Mouse (Mus musculus): ENCODE data around the gene Lcn9.

DNA sequence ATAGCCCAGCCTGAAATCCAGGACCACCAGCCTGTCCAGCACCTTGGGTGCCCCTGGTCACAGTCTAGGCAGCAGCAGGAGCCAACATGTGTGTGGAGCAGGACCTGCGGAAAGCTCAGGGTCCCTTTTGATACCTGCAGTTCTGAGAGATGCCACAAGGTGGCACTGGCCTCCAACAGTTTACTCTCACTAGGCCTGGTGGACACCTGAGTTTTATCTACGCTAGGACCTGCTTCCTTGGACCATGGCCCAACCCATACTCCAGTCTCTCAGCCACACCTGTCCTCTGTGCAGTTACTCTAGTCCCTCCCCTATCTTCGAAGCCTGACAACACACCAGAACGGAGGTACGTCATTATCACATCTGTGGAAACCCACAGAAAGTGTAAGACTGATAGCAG, 13.3 kb downstream of the Lcn9 start:
- TF ChIP-seq E2F4 (IDR thresholded peaks at IDR 0.05; ENCODE audit: insufficient read depth) (no peak), POLR2A (IDR thresholded peaks at IDR 0.05; ENCODE audit: insufficient read length, low read depth) (no peak), TCF12 (IDR thresholded peaks at IDR 0.05; ENCODE audit: insufficient read depth, poor library complexity, severe bottlenecking) (no peak), REST (IDR thresholded peaks at IDR 0.05; ENCODE audit: insufficient read depth, insufficient read length) (no peak), POLR2AphosphoS2 (IDR thresholded peaks at IDR 0.05; ENCODE audit: insufficient read length, low read depth) (no peak), TCF3 (IDR thresholded peaks at IDR 0.05; ENCODE audit: insufficient read length, low read depth) (no peak), USF1 (IDR thresholded peaks at IDR 0.05; ENCODE audit: low read depth) (no peak), MAX (IDR thresholded peaks at IDR 0.05; ENCODE audit: low read depth) (no peak)

Data from myocyte (in vitro differentiated cells).